Mouse (Mus musculus): ENCODE measurements around the gene Gm28305. TPM values are rescaled to one million over a fixed set of nuclear protein-coding genes. Genes with fewer than 3 reads are reported as not detected.
A peak's percentile ranks its signal among the peaks of the same experiment; 100 is the strongest.

Gm28305 gene
- polyA plus RNA-seq, 1 experiment from 2014 or later: not detected

- no peak overlapping the region for H3K4me3 ChIP-seq
- no peaks in the 10 kb centered on the region for H3K9me3 ChIP-seq
- H3K36me3 ChIP-seq (replicated peaks): no peaks in the 10 kb centered on the region
- DNase-seq (ENCODE audit: low spot score): peak; percentile 69
- H3K27ac ChIP-seq (replicated peaks): no peak overlapping the region
- no peaks in the 10 kb centered on the region for H3K27me3 ChIP-seq (replicated peaks; ENCODE audit: low read depth, poor library complexity, severe bottlenecking)
- 53% methylated on average over 5 of the region's 5 CpGs for WGBS
- H3K4me1 ChIP-seq: no peaks in the 10 kb centered on the region
Observed at GRCm38 (mm10) chr9:104079379-104079778, 38.9 kb downstream of the Gm28305 start.

GRCm38 (mm10) chr9:104080038-104080437 lies 39.6 kb downstream of the Gm28305 start:
- H3K27ac ChIP-seq (replicated peaks): no peak overlapping the region
- DNase-seq (ENCODE audit: low spot score): no peak
- no peaks in the 10 kb centered on the region for H3K4me1 ChIP-seq
- no peak overlapping the region for H3K4me3 ChIP-seq
- H3K36me3 ChIP-seq (replicated peaks): no peaks in the 10 kb centered on the region
- no peaks in the 10 kb centered on the region for H3K27me3 ChIP-seq (replicated peaks; ENCODE audit: low read depth, poor library complexity, severe bottlenecking)
- WGBS: 76% methylated on average over 3 of the region's 3 CpGs
- H3K9me3 ChIP-seq: no peaks in the 10 kb centered on the region

GRCm38 (mm10) chr9:104085730-104086429 lies 45.4 kb downstream of the Gm28305 start:
- Histone ChIP-seq H3K9me3 (no peaks in the 10 kb centered on the region), H3K4me1 (no peaks in the 10 kb centered on the region), H3K27me3 (replicated peaks; ENCODE audit: low read depth, poor library complexity, severe bottlenecking) (no peaks in the 10 kb centered on the region), H3K4me3 (no peak overlapping the region), H3K36me3 (replicated peaks) (no peaks in the 10 kb centered on the region), H3K27ac (replicated peaks) (no peak overlapping the region)
- 71% methylated on average over 4 of the region's 4 CpGs for WGBS
- no peak for DNase-seq (ENCODE audit: low spot score)

GRCm38 (mm10) chr9:104088555-104088954 lies 48.1 kb downstream of the Gm28305 start:
- Histone ChIP-seq H3K36me3 (replicated peaks) (no peaks in the 10 kb centered on the region), H3K27ac (replicated peaks) (no peak overlapping the region), H3K9me3 (no peaks in the 10 kb centered on the region), H3K4me1 (no peaks in the 10 kb centered on the region), H3K27me3 (replicated peaks; ENCODE audit: low read depth, poor library complexity, severe bottlenecking) (no peaks in the 10 kb centered on the region), H3K4me3 (no peak overlapping the region)
- 84% methylated on average over 8 of the region's 8 CpGs for WGBS
- DNase-seq (ENCODE audit: low spot score): no peak

- Histone ChIP-seq H3K36me3 (replicated peaks) (no peaks in the 10 kb centered on the region), H3K9me3 (no peaks in the 10 kb centered on the region), H3K4me3 (no peak overlapping the region), H3K27ac (replicated peaks) (no peak overlapping the region), H3K4me1 (no peaks in the 10 kb centered on the region), H3K27me3 (replicated peaks; ENCODE audit: low read depth, poor library complexity, severe bottlenecking) (no peaks in the 10 kb centered on the region)
- no peak for DNase-seq (ENCODE audit: low spot score)
- WGBS: 94% methylated on average over 5 of the region's 5 CpGs
Observed at GRCm38 (mm10) chr9:104092945-104093344, 52.5 kb downstream of the Gm28305 start.

GRCm38 (mm10) chr9:104098256-104098655 lies 57.8 kb downstream of the Gm28305 start:
- Histone ChIP-seq H3K9me3 (no peaks in the 10 kb centered on the region), H3K27ac (replicated peaks) (no peak overlapping the region), H3K36me3 (replicated peaks) (no peaks in the 10 kb centered on the region), H3K4me1 (peaks cover 3% of the 10 kb centered on the region; the same call in 1 of the 2 replicates), H3K27me3 (replicated peaks; ENCODE audit: low read depth, poor library complexity, severe bottlenecking) (no peaks in the 10 kb centered on the region), H3K4me3 (no peak overlapping the region)
- 79% methylated on average over 5 of the region's 5 CpGs for WGBS
- DNase-seq (ENCODE audit: low spot score): no peak

- 93% methylated on average over 11 of the region's 11 CpGs for WGBS
- no peaks in the 10 kb centered on the region for H3K27me3 ChIP-seq (replicated peaks; ENCODE audit: low read depth, poor library complexity, severe bottlenecking)
- DNase-seq (ENCODE audit: low spot score): no peak
Observed at GRCm38 (mm10) chr9:104099060-104099459, 58.6 kb downstream of the Gm28305 start.

GRCm38 (mm10) chr9:104100822-104101221 lies 60.4 kb downstream of the Gm28305 start:
- Histone ChIP-seq H3K9me3 (no peaks in the 10 kb centered on the region), H3K27me3 (replicated peaks; ENCODE audit: low read depth, poor library complexity, severe bottlenecking) (no peaks in the 10 kb centered on the region), H3K27ac (replicated peaks) (no peak overlapping the region), H3K4me3 (no peak overlapping the region), H3K4me1 (peaks cover 3% of the 10 kb centered on the region; the same call in 1 of the 2 replicates), H3K36me3 (replicated peaks) (0 out of 2 replicates have a peak, but pooled peaks cover 2% of the 10 kb centered on the region)
- 52% methylated on average over 7 of the region's 7 CpGs for WGBS
- DNase-seq (ENCODE audit: low spot score): no peak

More at GRCm38 (mm10) chr9:104099060-104099459, 58.6 kb downstream of the Gm28305 start:
- H3K36me3 ChIP-seq (replicated peaks): 0 out of 2 replicates have a peak, but pooled peaks cover 1% of the 10 kb centered on the region
- no peaks in the 10 kb centered on the region for H3K9me3 ChIP-seq
- no peak overlapping the region for H3K4me3 ChIP-seq
- peaks cover 3% of the 10 kb centered on the region; the same call in 1 of the 2 replicates for H3K4me1 ChIP-seq
- H3K27ac ChIP-seq (replicated peaks): no peak overlapping the region

- H3K4me3 ChIP-seq: no peak overlapping the region
- H3K9me3 ChIP-seq: no peaks in the 10 kb centered on the region
- WGBS: 27% methylated on average over 3 of the region's 3 CpGs
- H3K27me3 ChIP-seq (replicated peaks; ENCODE audit: low read depth, poor library complexity, severe bottlenecking): no peaks in the 10 kb centered on the region
- H3K36me3 ChIP-seq (replicated peaks): 0 out of 2 replicates have a peak, but pooled peaks cover 2% of the 10 kb centered on the region
- DNase-seq (ENCODE audit: low spot score): no peak
- H3K4me1 ChIP-seq: peaks cover 3% of the 10 kb centered on the region; the same call in 1 of the 2 replicates
- no peak overlapping the region for H3K27ac ChIP-seq (replicated peaks)
Observed at GRCm38 (mm10) chr9:104101458-104101857, 61.0 kb downstream of the Gm28305 start.

- no peak overlapping the region for H3K27ac ChIP-seq (replicated peaks)
- no peak overlapping the region for H3K4me3 ChIP-seq
- H3K36me3 ChIP-seq (replicated peaks): 0 out of 2 replicates have a peak, but pooled peaks cover 2% of the 10 kb centered on the region
- no peak for DNase-seq (ENCODE audit: low spot score)
- WGBS: 26% methylated on average over 6 of the region's 6 CpGs
- peaks cover 3% of the 10 kb centered on the region; the same call in 1 of the 2 replicates for H3K4me1 ChIP-seq
- H3K9me3 ChIP-seq: no peaks in the 10 kb centered on the region
- H3K27me3 ChIP-seq (replicated peaks; ENCODE audit: low read depth, poor library complexity, severe bottlenecking): no peaks in the 10 kb centered on the region
Observed at GRCm38 (mm10) chr9:104102301-104102700, 61.8 kb downstream of the Gm28305 start.

GRCm38 (mm10) chr9:104102901-104103300 lies 62.4 kb downstream of the Gm28305 start:
- H3K27me3 ChIP-seq (replicated peaks; ENCODE audit: low read depth, poor library complexity, severe bottlenecking): no peaks in the 10 kb centered on the region
- 27% methylated on average over 2 of the region's 2 CpGs for WGBS
- H3K4me3 ChIP-seq: no peak overlapping the region
- H3K4me1 ChIP-seq: peaks cover 3% of the 10 kb centered on the region; the same call in 1 of the 2 replicates
- H3K9me3 ChIP-seq: no peaks in the 10 kb centered on the region
- DNase-seq (ENCODE audit: low spot score): no peak
- H3K27ac ChIP-seq (replicated peaks): no peak overlapping the region
- H3K36me3 ChIP-seq (replicated peaks): 0 out of 2 replicates have a peak, but pooled peaks cover 2% of the 10 kb centered on the region

- H3K36me3 ChIP-seq (replicated peaks): 0 out of 2 replicates have a peak, but pooled peaks cover 2% of the 10 kb centered on the region
- H3K27me3 ChIP-seq (replicated peaks; ENCODE audit: low read depth, poor library complexity, severe bottlenecking): no peaks in the 10 kb centered on the region
- 87% methylated on average over 2 of the region's 2 CpGs for WGBS
- peaks cover 3% of the 10 kb centered on the region; the same call in 1 of the 2 replicates for H3K4me1 ChIP-seq
- H3K27ac ChIP-seq (replicated peaks): no peak overlapping the region
- H3K4me3 ChIP-seq: no peak overlapping the region
- no peak for DNase-seq (ENCODE audit: low spot score)
- H3K9me3 ChIP-seq: no peaks in the 10 kb centered on the region
Observed at GRCm38 (mm10) chr9:104104986-104105385, 64.5 kb downstream of the Gm28305 start.

GRCm38 (mm10) chr9:104106930-104107329 lies 66.5 kb downstream of the Gm28305 start:
- Histone ChIP-seq H3K9me3 (no peaks in the 10 kb centered on the region), H3K36me3 (replicated peaks) (0 out of 2 replicates have a peak, but pooled peaks cover 2% of the 10 kb centered on the region), H3K27me3 (replicated peaks; ENCODE audit: low read depth, poor library complexity, severe bottlenecking) (no peaks in the 10 kb centered on the region), H3K4me3 (no peak overlapping the region), H3K27ac (replicated peaks) (no peak overlapping the region), H3K4me1 (peaks cover 3% of the 10 kb centered on the region; the same call in 1 of the 2 replicates)
- 86% methylated on average over 9 of the region's 9 CpGs for WGBS
- no peak for DNase-seq (ENCODE audit: low spot score)
